Mouse (Mus musculus) small intestine, adult 2 months (tissue): Measurements from ENCODE around the gene Ankfn1.

ENCODE experiments used
- CTCF ChIP-seq: fragments of 200-500 bp; IDR thresholded peaks from 2 replicates; pipeline ENCODE4 v1.5.1; 2012; ENCODE audit warnings: low read depth, mild to moderate bottlenecking, control low read depth, inconsistent platforms, low read length, moderate library complexity, mixed read lengths; ENCODE audit not compliant: insufficient replicate concordance, insufficient read length; ENCODE audit errors: extremely low read depth
- POLR2A ChIP-seq: fragments of 200-500 bp; IDR thresholded peaks from 2 replicates; pipeline ENCODE4 v1.6.1; 2012; ENCODE audit warnings: low read depth, mild to moderate bottlenecking, control low read depth, inconsistent platforms, low read length, moderate library complexity

- no peak for TF ChIP-seq POLR2A
- no peak for TF ChIP-seq CTCF
Measured at GRCm38 (mm10) chr11:89356018-89356417, 421.4 kb downstream of the Ankfn1 start.
